ENCODE assay signal across 32 mouse cellular contexts in the genomic region with DNA sequence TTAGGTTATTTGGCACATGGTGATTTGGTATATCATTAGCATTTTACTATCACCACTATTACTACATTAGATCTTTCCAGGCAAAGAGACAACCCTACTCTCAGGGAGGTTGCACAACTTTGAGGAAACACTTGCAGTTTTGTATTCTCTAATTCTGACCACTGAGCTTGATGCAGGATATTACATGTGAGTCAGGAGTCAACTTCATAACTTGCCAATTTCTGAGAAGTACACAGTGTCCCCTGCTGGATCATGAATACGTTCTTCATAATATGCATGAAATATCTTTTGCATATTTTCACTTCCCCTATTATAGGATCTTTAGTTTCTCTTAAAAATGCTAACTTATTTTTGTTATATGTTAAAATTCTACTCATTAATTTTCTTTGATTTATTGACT.
A peak's percentile ranks its signal among the peaks of the same experiment; 100 is the strongest.
DNase-seq lines count a peak whose midpoint lies in the region; ATAC-seq and TF ChIP-seq lines count a peak whose summit lies in the region.
"Had no signal": no experiment of that assay in that cellular context is flagged by ENCODE, and none has a peak within 500 bp of the region (broad histone marks: within the 10 kb centered on the region; RNA-seq: fewer than 3 reads in every experiment).

No protein-coding gene starts in this region.

- H3K36me3 ChIP-seq in liver, adult 2 months (ENCODE audit: control insufficient read depth, insufficient read depth, low read length) = no peaks in the 10 kb centered on the region
- no peaks in the 10 kb centered on the region for H3K36me3 ChIP-seq in liver, embryonic 11.5 days (ENCODE audit: control insufficient read depth, insufficient read depth, low read length)
- H3K36me3 ChIP-seq in forebrain, embryonic 13.5 days (ENCODE audit: poor library complexity, severe bottlenecking) = no peaks in the 10 kb centered on the region
- H3K36me3 ChIP-seq in hindbrain, postnatal 0 days (ENCODE audit: insufficient read depth, low read length) = no peaks in the 10 kb centered on the region
- H3K36me3 ChIP-seq: embryonic facial prominence, embryonic 10.5 days; embryonic facial prominence, embryonic 15.5 days; forebrain, embryonic 12.5 days; hindbrain, embryonic 12.5 days; liver, embryonic 12.5 days had no signal

- H3K27ac ChIP-seq in liver, adult 2 months (replicated peaks; ENCODE audit: insufficient read depth, low read depth, low read length) = no peak overlapping the region
- no peak overlapping the region for H3K27ac ChIP-seq in liver, embryonic 11.5 days (ENCODE audit: low read depth, low read length)
- no peak overlapping the region for H3K27ac ChIP-seq in forebrain, embryonic 13.5 days
- H3K27ac ChIP-seq in hindbrain, postnatal 0 days = no peak overlapping the region
- H3K27ac ChIP-seq: embryonic facial prominence, embryonic 10.5 days; embryonic facial prominence, embryonic 15.5 days; forebrain, embryonic 12.5 days; hindbrain, embryonic 12.5 days; liver, embryonic 12.5 days; stomach, postnatal 0 days had no signal

- H3K9ac ChIP-seq in liver, adult 2 months (ENCODE audit: low read depth, low read length) = no peak overlapping the region
- no peak overlapping the region for H3K9ac ChIP-seq in liver, embryonic 11.5 days (ENCODE audit: low read depth, low read length)
- H3K9ac ChIP-seq in forebrain, embryonic 13.5 days = no peak overlapping the region
- no peak overlapping the region for H3K9ac ChIP-seq in hindbrain, postnatal 0 days (replicated peaks; ENCODE audit: low read length)
- H3K9ac ChIP-seq: embryonic facial prominence, embryonic 15.5 days; forebrain, embryonic 12.5 days; hindbrain, embryonic 12.5 days; liver, embryonic 12.5 days had no signal

- no peak overlapping the region for H3K4me2 ChIP-seq in liver, embryonic 11.5 days
- H3K4me2 ChIP-seq in forebrain, embryonic 13.5 days = no peak overlapping the region
- no peak overlapping the region for H3K4me2 ChIP-seq in hindbrain, postnatal 0 days (ENCODE audit: low read depth, low read length)
- H3K4me2 ChIP-seq: embryonic facial prominence, embryonic 15.5 days; forebrain, embryonic 12.5 days; heart, embryonic 11.5 days; hindbrain, embryonic 12.5 days; liver, embryonic 12.5 days had no signal

- no peak for TF ChIP-seq CTCF in liver, adult 2 months (IDR thresholded peaks at IDR 0.05; ENCODE audit: low read depth, low read length)
- TF ChIP-seq CTCF in hindbrain, postnatal 0 days (IDR thresholded peaks at IDR 0.05; ENCODE audit: low read depth) = no peak

- peak; percentile 19 for DNase-seq in liver, adult 2 months (ENCODE audit: extremely low read depth, low read depth, low spot score)
- DNase-seq in liver, embryonic 11.5 days (ENCODE audit: low spot score) = no peak
- peak; percentile 68 to 82 for DNase-seq in spleen, postnatal 36 days (ENCODE audit: low spot score in 2 of 2)
- no peak for DNase-seq in spleen, postnatal 4 days (ENCODE audit: low spot score in 2 of 2)
- DNase-seq in embryo, embryonic 9.5 days (ENCODE audit: extremely low spot score) = no peak
- DNase-seq in hindbrain, postnatal 0 days (ENCODE audit: low spot score) = no peak
- DNase-seq: adrenal gland, postnatal 25 days; cerebellum, adult 18-20 months; cerebellum, postnatal 10 days; gastrocnemius, postnatal 14 days; heart, adult 18-20 months; heart, postnatal 36 days; kidney, adult 9 months; kidney, postnatal 10 days; layer of hippocampus, adult 9-11 months; lung, adult 18-20 months; lung, postnatal 10 days; midbrain, embryonic 14.5 days; right cerebral cortex, adult 18-20 months; thymus, adult 2 months; thymus, postnatal 36 days had no signal

- H3K4me3 ChIP-seq in liver, adult 2 months (ENCODE audit: insufficient read depth, low read depth, low read length) = no peak overlapping the region
- no peak overlapping the region for H3K4me3 ChIP-seq in liver, embryonic 11.5 days (ENCODE audit: low read depth, low read length)
- H3K4me3 ChIP-seq in forebrain, embryonic 13.5 days = no peak overlapping the region
- no peak overlapping the region for H3K4me3 ChIP-seq in hindbrain, postnatal 0 days (ENCODE audit: low read length)
- H3K4me3 ChIP-seq: embryonic facial prominence, embryonic 10.5 days; embryonic facial prominence, embryonic 15.5 days; forebrain, embryonic 12.5 days; hindbrain, embryonic 12.5 days; liver, embryonic 12.5 days had no signal

- WGBS in liver, adult 2 months = 60% methylated on average over 1 of the region's 1 CpGs
- WGBS in liver, embryonic 11.5 days = 78% methylated on average over 1 of the region's 1 CpGs
- 69% methylated on average over 1 of the region's 1 CpGs for WGBS in forebrain, embryonic 13.5 days
- 73% methylated on average over 1 of the region's 1 CpGs for WGBS in hindbrain, postnatal 0 days

- no peak for TF ChIP-seq POLR2A in liver, adult 2 months (IDR thresholded peaks at IDR 0.05; ENCODE audit: extremely low read depth, insufficient read depth, low read length)

- no peak for ATAC-seq in liver, embryonic 11.5 days (replicated peaks; ENCODE audit: low FRiP score)
- peak; percentile 65 for ATAC-seq in megakaryocyte progenitor cell, adult 5-6 weeks (replicated peaks; ENCODE audit: poor library complexity)
- no peak for ATAC-seq in forebrain, embryonic 13.5 days
- no peak for ATAC-seq in hindbrain, postnatal 0 days
- ATAC-seq: CD4-positive, CD25-positive, alpha-beta regulatory T cell, adult 4 months; intestine, postnatal 0 days; liver, embryonic 12.5 days had no signal

- H3K79me2 ChIP-seq in liver, adult 2 months (ENCODE audit: control insufficient read depth, insufficient read depth, low read length) = no peaks in the 10 kb centered on the region

- 0 out of 2 replicates have a peak, but pooled peaks cover 3% of the 10 kb centered on the region for H3K9me3 ChIP-seq in liver, embryonic 11.5 days (ENCODE audit: control insufficient read depth, low read length)
- H3K9me3 ChIP-seq in forebrain, embryonic 13.5 days (replicated peaks) = no peaks in the 10 kb centered on the region
- no peaks in the 10 kb centered on the region for H3K9me3 ChIP-seq in hindbrain, postnatal 0 days (ENCODE audit: low read length)
- H3K9me3 ChIP-seq: hindbrain, embryonic 12.5 days; liver, embryonic 12.5 days had no signal

- H3K27me3 ChIP-seq in liver, adult 2 months (ENCODE audit: control insufficient read depth, insufficient read depth, low read length) = no peaks in the 10 kb centered on the region
- no peaks in the 10 kb centered on the region for H3K27me3 ChIP-seq in liver, embryonic 11.5 days (replicated peaks; ENCODE audit: control insufficient read depth, insufficient read depth, low read length)
- H3K27me3 ChIP-seq in forebrain, embryonic 13.5 days = no peaks in the 10 kb centered on the region
- H3K27me3 ChIP-seq in hindbrain, postnatal 0 days (ENCODE audit: insufficient read depth, low read length) = no peaks in the 10 kb centered on the region
- H3K27me3 ChIP-seq: embryonic facial prominence, embryonic 15.5 days; forebrain, embryonic 12.5 days; hindbrain, embryonic 12.5 days; liver, embryonic 12.5 days had no signal

- H3K4me1 ChIP-seq in liver, adult 2 months (ENCODE audit: control insufficient read depth, insufficient read depth, low read length) = no peaks in the 10 kb centered on the region
- no peaks in the 10 kb centered on the region for H3K4me1 ChIP-seq in liver, embryonic 11.5 days (replicated peaks; ENCODE audit: control insufficient read depth, insufficient read depth, low read length)
- H3K4me1 ChIP-seq in forebrain, embryonic 13.5 days = no peaks in the 10 kb centered on the region
- no peaks in the 10 kb centered on the region for H3K4me1 ChIP-seq in hindbrain, postnatal 0 days (ENCODE audit: insufficient read depth, low read length)
- H3K4me1 ChIP-seq: embryonic facial prominence, embryonic 10.5 days; embryonic facial prominence, embryonic 15.5 days; forebrain, embryonic 12.5 days; hindbrain, embryonic 12.5 days; liver, embryonic 12.5 days had no signal

Comparison
In these comparisons a context has a peak if more than half of its experiments do, and no peak if none do; other contexts are left out.
1. DNase-seq: peak in liver, adult 2 months (single experiment) and spleen, postnatal 36 days (2 of 2); none in liver, embryonic 11.5 days (single experiment), spleen, postnatal 4 days (0 of 2), embryo, embryonic 9.5 days (single experiment) and hindbrain, postnatal 0 days (single experiment).